Mouse (Mus musculus) liver, adult 2 months (tissue): Measurements from ENCODE around the gene Ankrd16. TPM values are rescaled to one million over a fixed set of nuclear protein-coding genes. Genes with fewer than 3 reads are reported as not detected.
A peak's percentile ranks its signal among the peaks of the same experiment; 100 is the strongest.

Source experiments
- DNase-seq: peaks from one replicate; pipeline ENCODE4 v3.0.0-alpha.2; 2011; ENCODE audit warnings: low read depth, low spot score; ENCODE audit errors: extremely low read depth
- H3K27ac ChIP-seq: fragments of 200-500 bp; replicated peaks from 2 replicates; pipeline ENCODE4 v1.5.1; 2012; ENCODE audit warnings: low read depth, mild to moderate bottlenecking, control low read depth, inconsistent platforms, low read length; ENCODE audit not compliant: insufficient read depth
- H3K27me3 ChIP-seq: fragments of 200-500 bp; 2 replicates; pipeline ENCODE4 v1.6.1; 2012; ENCODE audit warnings: mild to moderate bottlenecking, moderate library complexity, low read length, inconsistent platforms; ENCODE audit not compliant: control insufficient read depth, insufficient read depth
- H3K36me3 ChIP-seq: fragments of 200-500 bp; 2 replicates; pipeline ENCODE4 v1.6.1; 2012; ENCODE audit warnings: low read length, inconsistent platforms; ENCODE audit not compliant: control insufficient read depth, insufficient read depth
- H3K4me1 ChIP-seq: fragments of 200-500 bp; 2 replicates; pipeline ENCODE4 v1.6.1; 2011; ENCODE audit warnings: low read length; ENCODE audit not compliant: control insufficient read depth, insufficient read depth
- H3K4me3 ChIP-seq: fragments of 200-500 bp; 2 replicates; pipeline ENCODE4 v1.5.1; 2011; ENCODE audit warnings: low read depth, mild to moderate bottlenecking, control low read depth, low read length, moderate library complexity; ENCODE audit not compliant: insufficient read depth
- H3K79me2 ChIP-seq: fragments of 200-500 bp; 2 replicates; pipeline ENCODE4 v1.6.1; 2012; ENCODE audit warnings: inconsistent platforms, mild to moderate bottlenecking, low read length, moderate library complexity; ENCODE audit not compliant: control insufficient read depth, insufficient read depth
- H3K9ac ChIP-seq: fragments of 200-500 bp; 2 replicates; pipeline ENCODE4 v1.6.1; 2012; ENCODE audit warnings: low read depth, mild to moderate bottlenecking, control low read depth, inconsistent platforms, low read length
- CTCF ChIP-seq: fragments of 200-500 bp; IDR thresholded peaks from 2 replicates; pipeline ENCODE4 v1.5.1; 2011; ENCODE audit warnings: low read depth, low read length, control low read depth
- POLR2A ChIP-seq: fragments of 200-500 bp; IDR thresholded peaks from 2 replicates; pipeline ENCODE4 v1.6.1; 2011; ENCODE audit warnings: low read length, control low read depth; ENCODE audit not compliant: insufficient read depth; ENCODE audit errors: extremely low read depth
- WGBS: fragments of 180-500 bp; shearing (Covaris S2); methylation state at CpG from one replicate; pipeline ENCODE4 v1.1.7; 2018; 5-methylcytosine and 5-hydroxymethylcytosine counted together
- polyA plus RNA-seq: library from polyadenylated mRNA; depleted of rRNA; stranded (reverse); fragments of >200 nt; gene quantifications from 2 replicates; pipeline ENCODE4 v1.2.3, GENCODE M21; 2012
- total RNA-seq: library from RNA; depleted of rRNA; stranded (reverse); fragments of >200 nt; gene quantifications from 2 replicates; pipeline ENCODE4 v1.2.3, GENCODE M21; 2014

Ankrd16 gene
- total and polyA plus RNA-seq, 2 experiments: 12.3 to 26.3 TPM

GRCm38 (mm10) chr2:11739516-11740051, 38.1 kb upstream of the Ankrd16 start:
- Histone ChIP-seq H3K4me3 (no peak overlapping the region), H3K4me1 (no peaks in the 10 kb centered on the region), H3K27ac (no peak overlapping the region), H3K27me3 (no peaks in the 10 kb centered on the region), H3K79me2 (no peaks in the 10 kb centered on the region), H3K9ac (no peak overlapping the region), H3K36me3 (peaks cover 30% of the 10 kb centered on the region)
- WGBS: 93% methylated on average over 4 of the region's 4 CpGs
- peak; percentile 33 for DNase-seq
- TF ChIP-seq CTCF: no peak
- no peak for TF ChIP-seq POLR2A

- Histone ChIP-seq H3K4me3 (no peak overlapping the region), H3K79me2 (no peaks in the 10 kb centered on the region; the same call in 1 of the 2 replicates), H3K27ac (no peak overlapping the region), H3K36me3 (peaks cover 87% of the 10 kb centered on the region), H3K4me1 (no peaks in the 10 kb centered on the region), H3K27me3 (no peaks in the 10 kb centered on the region), H3K9ac (no peak overlapping the region)
- no peak for TF ChIP-seq CTCF
- TF ChIP-seq POLR2A: no peak
- no peak for DNase-seq
- WGBS: 93% methylated on average over 4 of the region's 4 CpGs
Measured at GRCm38 (mm10) chr2:11762541-11762940, 15.1 kb upstream of the Ankrd16 start.

- Histone ChIP-seq H3K4me3 (no peak overlapping the region), H3K4me1 (0 out of 2 replicates have a peak, but pooled peaks cover 2% of the 10 kb centered on the region), H3K79me2 (no peaks in the 10 kb centered on the region; the same call in 1 of the 2 replicates), H3K9ac (no peak overlapping the region), H3K27me3 (no peaks in the 10 kb centered on the region), H3K36me3 (peaks cover 68% of the 10 kb centered on the region), H3K27ac (no peak overlapping the region)
- no peak for TF ChIP-seq CTCF
- TF ChIP-seq POLR2A: no peak
- 82% methylated on average over 4 of the region's 4 CpGs for WGBS
- no peak for DNase-seq
Measured at GRCm38 (mm10) chr2:11765694-11766093, 12.0 kb upstream of the Ankrd16 start.

GRCm38 (mm10) chr2:11766485-11767160, 11.1 kb upstream of the Ankrd16 start:
- 0 out of 2 replicates have a peak, but pooled peaks cover 2% of the 10 kb centered on the region for H3K4me1 ChIP-seq
- peak; percentile 16 for DNase-seq
- WGBS: 71% methylated on average over 5 of the region's 5 CpGs
- TF ChIP-seq POLR2A: no peak
- TF ChIP-seq CTCF: no peak
- H3K36me3 ChIP-seq: peaks cover 59% of the 10 kb centered on the region
- no peak overlapping the region for H3K27ac ChIP-seq
- no peaks in the 10 kb centered on the region; the same call in 1 of the 2 replicates for H3K79me2 ChIP-seq
- H3K27me3 ChIP-seq: no peaks in the 10 kb centered on the region
- H3K4me3 ChIP-seq: no peak overlapping the region
- H3K9ac ChIP-seq: no peak overlapping the region

GRCm38 (mm10) chr2:11767161-11767545, 10.5 kb upstream of the Ankrd16 start:
- no peak overlapping the region for H3K9ac ChIP-seq
- H3K27me3 ChIP-seq: no peaks in the 10 kb centered on the region
- 79% methylated on average over 10 of the region's 10 CpGs for WGBS
- H3K4me3 ChIP-seq: no peak overlapping the region
- TF ChIP-seq POLR2A: no peak
- no peak for TF ChIP-seq CTCF
- H3K4me1 ChIP-seq: 0 out of 2 replicates have a peak, but pooled peaks cover 2% of the 10 kb centered on the region
- H3K27ac ChIP-seq: no peak overlapping the region
- H3K36me3 ChIP-seq: peaks cover 54% of the 10 kb centered on the region
- DNase-seq: peak; percentile 11
- H3K79me2 ChIP-seq: no peaks in the 10 kb centered on the region; the same call in 1 of the 2 replicates

- Histone ChIP-seq H3K9ac (no peak overlapping the region), H3K36me3 (peaks cover 14% of the 10 kb centered on the region), H3K79me2 (peaks cover 6% of the 10 kb centered on the region; the same call in 1 of the 2 replicates), H3K27ac (no peak overlapping the region), H3K27me3 (no peaks in the 10 kb centered on the region), H3K4me1 (0 out of 2 replicates have a peak, but pooled peaks cover 2% of the 10 kb centered on the region), H3K4me3 (no peak overlapping the region)
- peak; percentile 24 for DNase-seq
- whole genome bisulfite sequencing: 84% methylated on average over 4 of the region's 4 CpGs
- TF ChIP-seq CTCF (no peak), POLR2A (no peak)
Measured at GRCm38 (mm10) chr2:11771701-11772100, 6.0 kb upstream of the Ankrd16 start.
